ENCODE assay signal across 8 mouse cellular contexts in the genomic region with DNA sequence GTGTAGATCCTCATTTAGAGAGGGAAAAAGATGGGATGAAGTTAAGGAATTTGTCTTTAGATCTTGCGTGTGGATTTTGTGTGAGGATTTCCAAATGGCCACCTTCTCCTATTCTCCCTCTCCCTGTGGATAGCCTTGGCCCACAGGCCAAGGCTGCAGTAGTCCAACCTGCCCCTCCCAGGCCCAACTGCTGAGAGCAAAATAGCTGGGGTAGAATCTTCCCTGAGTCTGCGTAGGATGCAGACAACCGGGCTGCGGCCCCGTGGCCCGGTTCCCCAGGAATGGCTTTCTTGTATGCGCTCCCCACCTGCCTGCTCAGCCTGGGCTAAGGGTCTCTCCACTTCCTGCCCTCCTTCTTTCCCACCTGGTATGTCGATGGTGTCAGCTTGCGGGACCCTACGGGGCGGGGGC. TPM values are rescaled to one million over a fixed set of nuclear protein-coding genes. Genes with fewer than 3 reads are reported as not detected.
A peak's percentile ranks its signal among the peaks of the same experiment; 100 is the strongest.
DNase-seq lines count a peak whose midpoint lies in the region; ATAC-seq and TF ChIP-seq lines count a peak whose summit lies in the region.

No protein-coding gene starts in this region.

- no peaks in the 10 kb centered on the region for H3K27me3 ChIP-seq in hindbrain, embryonic 11.5 days (ENCODE audit: control insufficient read depth, insufficient read depth, low read length)
- H3K27me3 ChIP-seq in midbrain, embryonic 14.5 days (ENCODE audit: control insufficient read depth, insufficient read depth, low read length): no peaks in the 10 kb centered on the region

- peak overlapping the region; percentile 87 for H3K4me3 ChIP-seq in hindbrain, embryonic 11.5 days (ENCODE audit: low read depth, low read length)
- H3K4me3 ChIP-seq in midbrain, embryonic 14.5 days (replicated peaks; ENCODE audit: low read depth, low read length): peak overlapping the region; percentile 94

- peak; percentile 92 for DNase-seq in heart, adult 11 months
- no peak for DNase-seq in heart, adult 9 months (ENCODE audit: low spot score in 2 of 2)
- peak; percentile 60 for DNase-seq in brain, embryonic 14.5 days (ENCODE audit: low read depth)
- peak; percentile 65 for DNase-seq in hindbrain, embryonic 11.5 days (ENCODE audit: low spot score)
- DNase-seq in midbrain, embryonic 14.5 days: peak; percentile 62
- DNase-seq in frontal cortex, postnatal 36 days (ENCODE audit: low spot score in 2 of 2): no peak
- no peak for DNase-seq in gastrocnemius, adult 18-20 months (ENCODE audit: low spot score)
- no peak for DNase-seq in thymus, postnatal 4 days

- H3K36me3 ChIP-seq in hindbrain, embryonic 11.5 days (ENCODE audit: control insufficient read depth, insufficient read depth, low read length): no peaks in the 10 kb centered on the region
- H3K36me3 ChIP-seq in midbrain, embryonic 14.5 days (ENCODE audit: control insufficient read depth, insufficient read depth, low read length): peaks cover 13% of the 10 kb centered on the region

- H3K9me3 ChIP-seq in hindbrain, embryonic 11.5 days (ENCODE audit: control insufficient read depth, low read length): no peaks in the 10 kb centered on the region
- H3K9me3 ChIP-seq in midbrain, embryonic 14.5 days (ENCODE audit: control insufficient read depth, low read length): no peaks in the 10 kb centered on the region

- no peak for TF ChIP-seq CTCF in brain, embryonic 14.5 days (IDR thresholded peaks at IDR 0.05; ENCODE audit: borderline replicate concordance, extremely low read depth, insufficient read depth, insufficient read length)

- peaks cover 39% of the 10 kb centered on the region for H3K4me1 ChIP-seq in hindbrain, embryonic 11.5 days (replicated peaks; ENCODE audit: control insufficient read depth, insufficient read depth, low read length)
- H3K4me1 ChIP-seq in midbrain, embryonic 14.5 days (ENCODE audit: control insufficient read depth, insufficient read depth, low read length): peaks cover 55% of the 10 kb centered on the region

- ATAC-seq in hindbrain, embryonic 11.5 days (ENCODE audit: low FRiP score): no peak
- no peak for ATAC-seq in midbrain, embryonic 14.5 days (ENCODE audit: low FRiP score, low TSS enrichment)

- under 1% methylated on average over 11 of the region's 11 CpGs for WGBS in hindbrain, embryonic 11.5 days
- under 1% methylated on average over 11 of the region's 11 CpGs for WGBS in midbrain, embryonic 14.5 days

- peak overlapping the region; percentile 95 for H3K4me2 ChIP-seq in hindbrain, embryonic 11.5 days (replicated peaks; ENCODE audit: low read depth, low read length)
- peak overlapping the region; percentile 100 for H3K4me2 ChIP-seq in midbrain, embryonic 14.5 days (ENCODE audit: low read length)

- H3K27ac ChIP-seq in hindbrain, embryonic 11.5 days (ENCODE audit: low read depth, low read length): peak overlapping the region; percentile 99
- H3K27ac ChIP-seq in midbrain, embryonic 14.5 days (replicated peaks; ENCODE audit: low read depth, low read length): peak overlapping the region; percentile 100

- H3K9ac ChIP-seq in hindbrain, embryonic 11.5 days (ENCODE audit: low read depth, low read length): peak overlapping the region; percentile 100
- H3K9ac ChIP-seq in midbrain, embryonic 14.5 days (replicated peaks; ENCODE audit: low read length): peak overlapping the region; percentile 100

- TF ChIP-seq POLR2A in brain, embryonic 14.5 days (IDR thresholded peaks at IDR 0.05; ENCODE audit: borderline replicate concordance, extremely low read depth, insufficient read depth, insufficient read length, poor library complexity, severe bottlenecking): no peak

RNA-seq across cellular contexts. Expression of gene Bahcc1, which starts 6.8 kb away (rescaled TPM):
- 29.0 and 47.0 TPM in 2 replicates for polyA plus RNA-seq in brain, embryonic 14.5 days (2012; rRNA removed)
- polyA plus RNA-seq in hindbrain, embryonic 11.5 days (2014; fragmentation: Nextera tagmentation; extraction: Ambion mirVana): 18.1 and 23.1 TPM in 2 replicates
- polyA plus RNA-seq in midbrain, embryonic 14.5 days (2014; fragmentation: Nextera tagmentation; extraction: Ambion mirVana): 20.0 and 25.9 TPM in 2 replicates
- total RNA-seq in gastrocnemius, adult 18-20 months (2021): 1 to 10 TPM; 3.4 to 4.6 TPM

Comparison
In these comparisons a context has a peak if more than half of its experiments do, and no peak if none do; other contexts are left out.
1. DNase-seq: peak in heart, adult 11 months (single experiment), brain, embryonic 14.5 days (single experiment), hindbrain, embryonic 11.5 days (single experiment) and midbrain, embryonic 14.5 days (single experiment); none in heart, adult 9 months (0 of 2), frontal cortex, postnatal 36 days (0 of 2), gastrocnemius, adult 18-20 months (single experiment) and thymus, postnatal 4 days (single experiment).